Mouse (Mus musculus): ENCODE data around the gene Nek6.
A peak's percentile ranks its signal among the peaks of the same experiment; 100 is the strongest.

The Nek6 gene

GRCm38 (mm10) chr2:38623821-38624590, 112.6 kb downstream of the Nek6 start:
- no peak for DNase-seq

GRCm38 (mm10) chr2:38628801-38629200, 117.4 kb downstream of the Nek6 start:
- DNase-seq = no peak

GRCm38 (mm10) chr2:38629451-38629850, 118.0 kb downstream of the Nek6 start:
- DNase-seq = no peak

GRCm38 (mm10) chr2:38630574-38630973, 119.1 kb downstream of the Nek6 start:
- DNase-seq = no peak

GRCm38 (mm10) chr2:38637716-38638267, 126.3 kb downstream of the Nek6 start:
- no peak for DNase-seq

- no peak for DNase-seq
Observed at GRCm38 (mm10) chr2:38641761-38642160, 130.3 kb downstream of the Nek6 start.

- DNase-seq = peak; percentile 90 to 93
Observed at GRCm38 (mm10) chr2:38643625-38644427, 132.4 kb downstream of the Nek6 start, which contains the start of gene Psmb7. Gene Psmb7, minus strand, starts transcription at chr2:38644087.
